Comparison of ENCODE assay signal across 8 mouse cellular contexts in the genomic region with DNA sequence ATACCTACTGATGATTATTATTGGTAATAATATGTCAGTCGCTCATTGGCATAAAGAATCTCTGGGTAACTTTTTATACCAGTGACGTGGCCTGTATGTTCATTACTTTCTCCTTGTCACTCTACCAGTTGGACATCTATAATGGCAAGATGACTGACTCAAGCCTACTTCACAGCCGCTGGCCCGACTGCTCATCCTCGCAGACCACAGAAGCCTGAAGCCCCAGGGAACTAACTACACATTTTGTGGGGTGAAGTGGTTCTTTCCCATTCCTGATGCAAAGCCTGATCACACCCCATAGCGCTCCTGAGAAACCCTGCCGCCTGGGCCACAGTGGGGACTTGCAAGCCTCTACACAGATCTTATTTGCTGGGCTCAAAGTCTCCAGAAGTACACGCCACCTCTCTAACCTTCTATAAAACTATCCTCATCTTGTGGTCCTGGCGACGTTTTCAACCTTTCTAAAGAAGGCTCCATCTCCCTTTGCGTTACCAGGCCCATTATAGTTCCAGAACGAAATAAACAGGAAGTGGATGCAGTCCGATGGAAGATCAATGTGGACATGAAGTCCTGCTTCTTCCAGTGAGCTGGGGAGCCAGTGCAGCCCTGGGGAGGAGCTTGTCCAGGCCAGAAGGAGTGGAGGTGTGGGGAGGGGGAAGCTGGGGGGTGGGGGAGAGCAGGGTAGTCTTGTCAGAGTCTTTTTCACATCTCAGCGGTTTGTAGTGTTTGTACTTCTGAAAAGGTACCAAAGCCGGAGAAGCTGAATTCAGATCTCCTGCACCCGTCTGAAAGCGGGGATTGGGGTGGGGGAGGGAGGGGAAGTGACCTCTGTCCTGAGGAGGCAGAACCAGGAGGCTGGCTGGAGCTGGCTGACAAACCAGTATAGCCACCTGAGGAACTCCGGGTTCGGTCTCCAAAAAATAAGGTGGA.
A peak's percentile ranks its signal among the peaks of the same experiment; 100 is the strongest.
DNase-seq lines count a peak whose midpoint lies in the region; ATAC-seq and TF ChIP-seq lines count a peak whose summit lies in the region.
"Had no signal": no experiment of that assay in that cellular context is flagged by ENCODE, and none has a peak within 500 bp of the region (broad histone marks: within the 10 kb centered on the region; RNA-seq: fewer than 3 reads in every experiment).

No protein-coding gene starts in this region.

- no peak overlapping the region for H3K4me3 ChIP-seq in layer of hippocampus, adult 2 months
- H3K4me3 ChIP-seq in embryonic facial prominence, embryonic 14.5 days (ENCODE audit: low read depth, low read length) = no peak overlapping the region

- H3K9ac ChIP-seq in embryonic facial prominence, embryonic 14.5 days (ENCODE audit: low read depth, low read length) = peak overlapping the region; percentile 23; the same call in 1 of the 2 replicates

- 42% methylated on average over 18 of the region's 19 CpGs for WGBS in embryonic facial prominence, embryonic 14.5 days

- H3K4me1 ChIP-seq in embryonic facial prominence, embryonic 14.5 days (ENCODE audit: control insufficient read depth, insufficient read depth, low read length) = peaks cover 62% of the 10 kb centered on the region

- no peak for ATAC-seq in embryonic facial prominence, embryonic 14.5 days (ENCODE audit: low read depth)

- H3K9me3 ChIP-seq in embryonic facial prominence, embryonic 14.5 days (ENCODE audit: control insufficient read depth, low read length) = no peaks in the 10 kb centered on the region

- 0 out of 2 replicates have a peak overlapping the region, but pooled peaks have one; percentile 67 for H3K27ac ChIP-seq in layer of hippocampus, adult 2 months
- H3K27ac ChIP-seq in embryonic facial prominence, embryonic 14.5 days (replicated peaks; ENCODE audit: low read depth, low read length) = peak overlapping the region; percentile 83

- no peaks in the 10 kb centered on the region for H3K27me3 ChIP-seq in embryonic facial prominence, embryonic 14.5 days (replicated peaks; ENCODE audit: control insufficient read depth, insufficient read depth, low read length)

- no peak for TF ChIP-seq CTCF in layer of hippocampus, adult 2 months (conservative IDR thresholded peaks at IDR 0.05)

- no peak for DNase-seq in layer of hippocampus, adult 2 months (ENCODE audit: low spot score in 2 of 2)
- no peak for DNase-seq in layer of hippocampus, postnatal 36 days
- DNase-seq in ZHBTc4 (ENCODE audit: low read depth, low spot score) = peak; percentile 56
- no peak for DNase-seq in embryonic facial prominence, embryonic 14.5 days (ENCODE audit: low spot score)
- DNase-seq in naive thymus-derived CD4-positive, alpha-beta T cell, adult 2 months (ENCODE audit: low read depth) = peak; percentile 8
- DNase-seq in right cerebral cortex, postnatal 25 days = no peak
- DNase-seq in thymus, postnatal 14 days = no peak
- DNase-seq: cerebellum, adult 11 months had no signal

- no peaks in the 10 kb centered on the region for H3K36me3 ChIP-seq in embryonic facial prominence, embryonic 14.5 days (ENCODE audit: control insufficient read depth, insufficient read depth, low read length)

- no peak overlapping the region for H3K4me2 ChIP-seq in embryonic facial prominence, embryonic 14.5 days (ENCODE audit: low read depth, low read length)

Comparison
In these comparisons a context has a peak if more than half of its experiments do, and no peak if none do; other contexts are left out.
1. DNase-seq: peak in ZHBTc4 (single experiment) and naive thymus-derived CD4-positive, alpha-beta T cell, adult 2 months (single experiment); none in layer of hippocampus, adult 2 months (0 of 2), layer of hippocampus, postnatal 36 days (0 of 2), embryonic facial prominence, embryonic 14.5 days (single experiment), right cerebral cortex, postnatal 25 days (single experiment) and thymus, postnatal 14 days (single experiment).